Mouse (Mus musculus) layer of hippocampus, postnatal 36 days (tissue): ENCODE data around the gene Pigb. TPM values are rescaled to one million over a fixed set of nuclear protein-coding genes. Genes with fewer than 3 reads are reported as not detected.
A peak's percentile ranks its signal among the peaks of the same experiment; 100 is the strongest.

ENCODE experiments used
- DNase-seq, 2 experiments: peaks; one replicate each; pipeline ENCODE4 v3.0.0; 2022
- total RNA-seq, 2 experiments: library from RNA; stranded (reverse); gene quantifications; 2 replicates each; pipeline ENCODE4 v1.2.3; 2021

The Pigb gene
- total RNA-seq, 2 experiments from 2014 or later = 12.5 to 15.1 TPM

- no peak for DNase-seq
Measured at GRCm38 (mm10) chr9:73045204-73045603, 5.0 kb upstream of the Pigb start.

- DNase-seq = peak; percentile 72 to 75
Measured at GRCm38 (mm10) chr9:73044146-73045079, 4.2 kb upstream of the Pigb start, which contains the start of gene Rab27a. Rab27a (plus strand) TSS chr9:73044854.

GRCm38 (mm10) chr9:73039222-73039945, 794 bp downstream of the Pigb start:
- DNase-seq = peak; percentile 90 to 93

GRCm38 (mm10) chr9:73033406-73033805, 6.8 kb downstream of the Pigb start:
- DNase-seq = no peak

GRCm38 (mm10) chr9:73031421-73031820, 8.8 kb downstream of the Pigb start:
- no peak for DNase-seq

- no peak for DNase-seq
Measured at GRCm38 (mm10) chr9:73030443-73030842, 9.7 kb downstream of the Pigb start.

- DNase-seq = peak in 1 of 2 experiments; percentile 39
Measured at GRCm38 (mm10) chr9:73025818-73026636, 14.2 kb downstream of the Pigb start.

GRCm38 (mm10) chr9:73020566-73021097, 19.5 kb downstream of the Pigb start:
- no peak for DNase-seq

- no peak for DNase-seq
Measured at GRCm38 (mm10) chr9:73019841-73020240, 20.3 kb downstream of the Pigb start.

GRCm38 (mm10) chr9:73014724-73015123, 25.5 kb downstream of the Pigb start:
- peak; percentile 15 to 38 for DNase-seq

- no peak for DNase-seq
Measured at GRCm38 (mm10) chr9:73012629-73013028, 27.5 kb downstream of the Pigb start.

GRCm38 (mm10) chr9:73008384-73008783, 31.8 kb downstream of the Pigb start:
- DNase-seq = no peak

GRCm38 (mm10) chr9:73006175-73006574, 34.0 kb downstream of the Pigb start:
- DNase-seq = no peak

- DNase-seq = no peak
Measured at GRCm38 (mm10) chr9:73005106-73005505, 35.1 kb downstream of the Pigb start.

GRCm38 (mm10) chr9:73004076-73004475, 36.1 kb downstream of the Pigb start:
- DNase-seq = no peak

- no peak for DNase-seq
Measured at GRCm38 (mm10) chr9:73002177-73002576, 38.0 kb downstream of the Pigb start.

GRCm38 (mm10) chr9:73001314-73002011, 38.7 kb downstream of the Pigb start:
- no peak for DNase-seq

- no peak for DNase-seq
Measured at GRCm38 (mm10) chr9:73000487-73000886, 39.7 kb downstream of the Pigb start.

- no peak for DNase-seq
Measured at GRCm38 (mm10) chr9:72996806-72997205, 43.4 kb downstream of the Pigb start.

GRCm38 (mm10) chr9:72996167-72996566, 44.0 kb downstream of the Pigb start:
- no peak for DNase-seq

GRCm38 (mm10) chr9:72992576-72992975, 47.6 kb downstream of the Pigb start:
- no peak for DNase-seq

GRCm38 (mm10) chr9:72991420-72991819, 48.8 kb downstream of the Pigb start:
- DNase-seq = no peak
